Mouse (Mus musculus) cortical plate, adult 2 months (tissue): ENCODE data around the gene M1ap.

ENCODE experiments used
- CTCF ChIP-seq: fragments of 200-500 bp; IDR thresholded peaks from 2 replicates; pipeline ENCODE4 v1.5.1; 2011; ENCODE audit warnings: mild to moderate bottlenecking, control low read depth, low read length; ENCODE audit not compliant: insufficient read depth; ENCODE audit errors: extremely low read depth
- POLR2A ChIP-seq: fragments of 200-500 bp; IDR thresholded peaks from 2 replicates; pipeline ENCODE4 v1.6.1; 2011; ENCODE audit warnings: mild to moderate bottlenecking, low read length, control low read depth; ENCODE audit not compliant: insufficient read depth; ENCODE audit errors: extremely low read depth

- TF ChIP-seq POLR2A (no peak), CTCF (no peak)
Observed at GRCm38 (mm10) chr6:83032769-83033191, 86.1 kb downstream of the M1ap start.
